ENCODE assay signal across 10 mouse cellular contexts in the genomic region with DNA sequence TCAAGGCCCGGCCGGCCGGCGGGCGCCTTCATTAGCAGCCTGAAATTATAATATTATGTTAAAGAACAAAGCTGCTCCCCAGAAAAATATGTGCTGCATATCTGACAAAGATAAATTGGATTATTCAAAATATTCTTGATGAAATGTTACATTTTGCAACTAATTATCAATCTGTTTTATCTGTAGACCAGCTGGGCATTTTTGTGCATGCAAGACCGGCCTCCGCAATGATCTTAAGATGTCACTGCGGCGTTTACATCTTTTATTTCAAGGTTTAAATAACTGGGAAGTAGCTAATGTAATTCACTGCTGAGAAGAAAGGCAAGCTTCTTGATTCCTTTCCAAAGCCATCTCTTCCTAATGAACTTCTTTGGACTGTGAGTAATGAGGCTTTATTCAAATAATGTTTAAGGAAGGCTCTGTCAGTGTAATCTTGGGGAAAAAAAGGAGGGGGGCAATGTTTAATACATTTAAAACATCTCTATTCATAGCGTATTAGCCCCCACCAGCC.
DNase-seq lines count a peak whose midpoint lies in the region; ATAC-seq and TF ChIP-seq lines count a peak whose summit lies in the region.
"Had no signal": no experiment of that assay in that cellular context is flagged by ENCODE, and none has a peak within 500 bp of the region (broad histone marks: within the 10 kb centered on the region; RNA-seq: fewer than 3 reads in every experiment).

No protein-coding gene starts in this region.

- peak overlapping the region; percentile 56 for H3K4me2 ChIP-seq in kidney, postnatal 0 days (ENCODE audit: low read length)
- H3K4me2 ChIP-seq in embryonic facial prominence, embryonic 14.5 days (ENCODE audit: low read depth, low read length), result peak overlapping the region; percentile 60
- peak overlapping the region; percentile 60 for H3K4me2 ChIP-seq in hindbrain, postnatal 0 days (ENCODE audit: low read depth, low read length)
- peak overlapping the region; percentile 67 for H3K4me2 ChIP-seq in midbrain, postnatal 0 days (ENCODE audit: low read depth, low read length, poor library complexity, severe bottlenecking)

- no peak overlapping the region for H3K27ac ChIP-seq in kidney, postnatal 0 days
- H3K27ac ChIP-seq in embryonic facial prominence, embryonic 14.5 days (replicated peaks; ENCODE audit: low read depth, low read length), result no peak overlapping the region
- H3K27ac ChIP-seq in hindbrain, postnatal 0 days, result no peak overlapping the region
- no peak overlapping the region for H3K27ac ChIP-seq in midbrain, postnatal 0 days (ENCODE audit: low read depth, low read length)

- H3K27me3 ChIP-seq in kidney, postnatal 0 days (ENCODE audit: insufficient read depth, low read length), result no peaks in the 10 kb centered on the region
- peaks cover 23% of the 10 kb centered on the region; the same call in 1 of the 2 replicates for H3K27me3 ChIP-seq in embryonic facial prominence, embryonic 14.5 days (replicated peaks; ENCODE audit: control insufficient read depth, insufficient read depth, low read length)
- no peaks in the 10 kb centered on the region; the same call in 1 of the 2 replicates for H3K27me3 ChIP-seq in hindbrain, postnatal 0 days (ENCODE audit: insufficient read depth, low read length)
- H3K27me3 ChIP-seq in midbrain, postnatal 0 days (ENCODE audit: insufficient read depth, low read length), result peaks cover 3% of the 10 kb centered on the region; the same call in 1 of the 2 replicates

- H3K36me3 ChIP-seq in kidney, postnatal 0 days (ENCODE audit: insufficient read depth, low read length), result no peaks in the 10 kb centered on the region
- no peaks in the 10 kb centered on the region for H3K36me3 ChIP-seq in embryonic facial prominence, embryonic 14.5 days (ENCODE audit: control insufficient read depth, insufficient read depth, low read length)
- no peaks in the 10 kb centered on the region for H3K36me3 ChIP-seq in hindbrain, postnatal 0 days (ENCODE audit: insufficient read depth, low read length)
- H3K36me3 ChIP-seq in midbrain, postnatal 0 days (ENCODE audit: insufficient read depth, low read length), result no peaks in the 10 kb centered on the region
- H3K36me3 ChIP-seq: G1E had no signal

- 0 out of 2 replicates have a peak, but pooled peaks cover 1% of the 10 kb centered on the region for H3K4me1 ChIP-seq in kidney, postnatal 0 days (replicated peaks; ENCODE audit: insufficient read depth, low read length)
- peaks cover 13% of the 10 kb centered on the region for H3K4me1 ChIP-seq in embryonic facial prominence, embryonic 14.5 days (ENCODE audit: control insufficient read depth, insufficient read depth, low read length)
- H3K4me1 ChIP-seq in hindbrain, postnatal 0 days (ENCODE audit: insufficient read depth, low read length), result no peaks in the 10 kb centered on the region
- H3K4me1 ChIP-seq in midbrain, postnatal 0 days (ENCODE audit: insufficient read depth, low read length), result peaks cover 4% of the 10 kb centered on the region; the same call in 1 of the 2 replicates

- H3K9me3 ChIP-seq in kidney, postnatal 0 days (replicated peaks; ENCODE audit: low read length), result no peaks in the 10 kb centered on the region
- no peaks in the 10 kb centered on the region for H3K9me3 ChIP-seq in embryonic facial prominence, embryonic 14.5 days (ENCODE audit: control insufficient read depth, low read length)
- H3K9me3 ChIP-seq in hindbrain, postnatal 0 days (ENCODE audit: low read length), result no peaks in the 10 kb centered on the region
- no peaks in the 10 kb centered on the region for H3K9me3 ChIP-seq in midbrain, postnatal 0 days (ENCODE audit: low read length)

- DNase-seq in kidney, postnatal 0 days (ENCODE audit: low spot score), result no peak
- no peak for DNase-seq in kidney, postnatal 25 days
- DNase-seq in embryonic facial prominence, embryonic 14.5 days (ENCODE audit: low spot score), result no peak
- no peak for DNase-seq in hindbrain, postnatal 0 days (ENCODE audit: low spot score)
- no peak for DNase-seq in midbrain, postnatal 0 days (ENCODE audit: low spot score)
- no peak for DNase-seq in frontal cortex, adult 2 months (ENCODE audit: extremely low spot score in 1 of 2, low spot score in 1 of 2)
- DNase-seq in adrenal gland, postnatal 4 days (ENCODE audit: low spot score in 2 of 2), result no peak
- DNase-seq in adrenal gland, postnatal 14 days, result no peak
- DNase-seq: spleen, adult 18-20 months had no signal

- WGBS in kidney, postnatal 0 days, result 33% methylated on average over 10 of the region's 10 CpGs
- 22% methylated on average over 10 of the region's 10 CpGs for WGBS in embryonic facial prominence, embryonic 14.5 days
- whole genome bisulfite sequencing in hindbrain, postnatal 0 days, result 7% methylated on average over 10 of the region's 10 CpGs
- WGBS in midbrain, postnatal 0 days, result 13% methylated on average over 10 of the region's 10 CpGs

- TF ChIP-seq CTCF in kidney, postnatal 0 days (IDR thresholded peaks at IDR 0.05; ENCODE audit: low read depth), result no peak
- TF ChIP-seq CTCF in hindbrain, postnatal 0 days (IDR thresholded peaks at IDR 0.05; ENCODE audit: low read depth), result no peak
- TF ChIP-seq CTCF in midbrain, postnatal 0 days (IDR thresholded peaks at IDR 0.05), result no peak

- 0 out of 2 replicates have a peak overlapping the region, but pooled peaks have one; percentile 19 for H3K9ac ChIP-seq in kidney, postnatal 0 days (ENCODE audit: low read depth, low read length)
- peak overlapping the region; percentile 25; the same call in 1 of the 2 replicates for H3K9ac ChIP-seq in embryonic facial prominence, embryonic 14.5 days (ENCODE audit: low read depth, low read length)
- H3K9ac ChIP-seq in hindbrain, postnatal 0 days (replicated peaks; ENCODE audit: low read length), result 0 out of 2 replicates have a peak overlapping the region, but pooled peaks have one; percentile 21
- H3K9ac ChIP-seq in midbrain, postnatal 0 days (replicated peaks; ENCODE audit: low read length, poor library complexity, severe bottlenecking), result peak overlapping the region; percentile 46; the same call in 1 of the 2 replicates

- ATAC-seq in kidney, postnatal 0 days (replicated peaks; ENCODE audit: low FRiP score, low read depth), result no peak
- ATAC-seq in embryonic facial prominence, embryonic 14.5 days (ENCODE audit: low read depth), result no peak
- ATAC-seq in hindbrain, postnatal 0 days, result no peak
- no peak for ATAC-seq in midbrain, postnatal 0 days (ENCODE audit: low FRiP score)

- peak overlapping the region; percentile 16; the same call in 1 of the 2 replicates for H3K4me3 ChIP-seq in kidney, postnatal 0 days (replicated peaks; ENCODE audit: low read depth, low read length)
- peak overlapping the region; percentile 31 for H3K4me3 ChIP-seq in embryonic facial prominence, embryonic 14.5 days (ENCODE audit: low read depth, low read length)
- H3K4me3 ChIP-seq in hindbrain, postnatal 0 days (ENCODE audit: low read length), result peak overlapping the region; percentile 31
- H3K4me3 ChIP-seq in midbrain, postnatal 0 days (ENCODE audit: low read depth, low read length), result peak overlapping the region; percentile 30
